Mouse (Mus musculus): Measurements from ENCODE around the gene Ifitm3. TPM values are rescaled to one million over a fixed set of nuclear protein-coding genes. Genes with fewer than 3 reads are reported as not detected.
"Not testable (repeated sequence)": the region's sequence is repeated elsewhere in the genome, so short reads cannot be mapped to it uniquely, and the experiment has no call there.

Ifitm3 gene
- polyA plus RNA-seq, 1 experiment = 814 TPM

- TF ChIP-seq POLR2A (IDR thresholded peaks at IDR 0.05; ENCODE audit: borderline replicate concordance, extremely low read depth, low read depth, low read length) = no peak
- no peak for DNase-seq
- WGBS = 63% methylated on average over 20 of the region's 21 CpGs
- H3K4me3 ChIP-seq (replicated peaks; ENCODE audit: extremely low read depth, low read depth, low read length) = no peak overlapping the region
- H3K4me1 ChIP-seq (ENCODE audit: control insufficient read depth, insufficient read depth, low read length) = peaks cover 7% of the 10 kb centered on the region
Measured at GRCm38 (mm10) chr7:141038090-141039032, 27.8 kb upstream of the Ifitm3 start.

- WGBS = 58% methylated on average over 1 of the region's 2 CpGs
- H3K4me3 ChIP-seq (replicated peaks; ENCODE audit: extremely low read depth, low read depth, low read length); H3K4me1 ChIP-seq (ENCODE audit: control insufficient read depth, insufficient read depth, low read length); DNase-seq: not testable (repeated sequence)
Measured at GRCm38 (mm10) chr7:141036624-141037023, 26.1 kb upstream of the Ifitm3 start.

GRCm38 (mm10) chr7:141032458-141033167 lies 22.0 kb upstream of the Ifitm3 start:
- Histone ChIP-seq H3K4me1 (ENCODE audit: control insufficient read depth, insufficient read depth, low read length) (no peaks in the 10 kb centered on the region), H3K4me3 (replicated peaks; ENCODE audit: extremely low read depth, low read depth, low read length) (no peak overlapping the region)
- DNase-seq = no peak
- TF ChIP-seq CTCF (IDR thresholded peaks at IDR 0.05; ENCODE audit: insufficient read depth, low read length) = no peak
- no peak for TF ChIP-seq POLR2A (IDR thresholded peaks at IDR 0.05; ENCODE audit: borderline replicate concordance, extremely low read depth, low read depth, low read length)
- WGBS = 74% methylated on average over 9 of the region's 9 CpGs

- no peak for TF ChIP-seq POLR2A (IDR thresholded peaks at IDR 0.05; ENCODE audit: borderline replicate concordance, extremely low read depth, low read depth, low read length)
- no peak for TF ChIP-seq CTCF (IDR thresholded peaks at IDR 0.05; ENCODE audit: insufficient read depth, low read length)
- Histone ChIP-seq H3K4me1 (ENCODE audit: control insufficient read depth, insufficient read depth, low read length) (no peaks in the 10 kb centered on the region; the same call in 1 of the 2 replicates), H3K4me3 (replicated peaks; ENCODE audit: extremely low read depth, low read depth, low read length) (no peak overlapping the region)
- no peak for DNase-seq
- 72% methylated on average over 3 of the region's 3 CpGs for WGBS
Measured at GRCm38 (mm10) chr7:141030390-141030789, 19.8 kb upstream of the Ifitm3 start.

GRCm38 (mm10) chr7:141028831-141029230 lies 18.3 kb upstream of the Ifitm3 start, which contains the start of gene Gm17387:
Gm17387 (plus strand) TSS chr7:141029131.
- WGBS = 99% methylated on average over 2 of the region's 2 CpGs
- TF ChIP-seq CTCF (IDR thresholded peaks at IDR 0.05; ENCODE audit: insufficient read depth, low read length) (no peak), POLR2A (IDR thresholded peaks at IDR 0.05; ENCODE audit: borderline replicate concordance, extremely low read depth, low read depth, low read length) (no peak)
- no peak within 1 kb of the TSS for H3K4me3 ChIP-seq (replicated peaks; ENCODE audit: extremely low read depth, low read depth, low read length)
- H3K4me1 ChIP-seq (ENCODE audit: control insufficient read depth, insufficient read depth, low read length) = no peaks in the 10 kb centered on the region; the same call in 1 of the 2 replicates
- DNase-seq = no peak

- no peak for DNase-seq
- TF ChIP-seq POLR2A (IDR thresholded peaks at IDR 0.05; ENCODE audit: borderline replicate concordance, extremely low read depth, low read depth, low read length) (no peak), CTCF (IDR thresholded peaks at IDR 0.05; ENCODE audit: insufficient read depth, low read length) (no peak)
- WGBS = 41% methylated on average over 5 of the region's 5 CpGs
- no peaks in the 10 kb centered on the region; the same call in 1 of the 2 replicates for H3K4me1 ChIP-seq (ENCODE audit: control insufficient read depth, insufficient read depth, low read length)
- no peak overlapping the region for H3K4me3 ChIP-seq (replicated peaks; ENCODE audit: extremely low read depth, low read depth, low read length)
Measured at GRCm38 (mm10) chr7:141026740-141027098, 16.1 kb upstream of the Ifitm3 start.

GRCm38 (mm10) chr7:141026097-141026739 lies 15.6 kb upstream of the Ifitm3 start:
- Histone ChIP-seq H3K4me3 (replicated peaks; ENCODE audit: extremely low read depth, low read depth, low read length) (no peak overlapping the region), H3K4me1 (ENCODE audit: control insufficient read depth, insufficient read depth, low read length) (no peaks in the 10 kb centered on the region; the same call in 1 of the 2 replicates)
- WGBS = 27% methylated on average over 6 of the region's 6 CpGs
- DNase-seq = no peak
- TF ChIP-seq POLR2A (IDR thresholded peaks at IDR 0.05; ENCODE audit: borderline replicate concordance, extremely low read depth, low read depth, low read length) (no peak), CTCF (IDR thresholded peaks at IDR 0.05; ENCODE audit: insufficient read depth, low read length) (no peak)

GRCm38 (mm10) chr7:141024865-141025838 lies 14.6 kb upstream of the Ifitm3 start:
- DNase-seq = no peak
- Histone ChIP-seq H3K4me1 (ENCODE audit: control insufficient read depth, insufficient read depth, low read length) (no peaks in the 10 kb centered on the region; the same call in 1 of the 2 replicates), H3K4me3 (replicated peaks; ENCODE audit: extremely low read depth, low read depth, low read length) (no peak overlapping the region)
- TF ChIP-seq POLR2A (IDR thresholded peaks at IDR 0.05; ENCODE audit: borderline replicate concordance, extremely low read depth, low read depth, low read length) (no peak), CTCF (IDR thresholded peaks at IDR 0.05; ENCODE audit: insufficient read depth, low read length) (no peak)
- 50% methylated on average over 6 of the region's 6 CpGs for WGBS

Data from lung, adult 2 months (tissue).